Mouse (Mus musculus) lung, adult 2 months (tissue): ENCODE results near the gene Trappc13.
A peak's percentile ranks its signal among the peaks of the same experiment; 100 is the strongest.

Experiments used
- CTCF ChIP-seq: fragments of 200-500 bp; IDR thresholded peaks from 2 replicates; pipeline ENCODE4 v1.5.1; 2011; ENCODE audit warnings: mild to moderate bottlenecking, low read length, control low read depth; ENCODE audit not compliant: insufficient read depth
- POLR2A ChIP-seq: fragments of 200-500 bp; IDR thresholded peaks from 2 replicates; pipeline ENCODE4 v1.6.1; 2011; ENCODE audit warnings: low read depth, mild to moderate bottlenecking, control low read depth, low read length, borderline replicate concordance; ENCODE audit errors: extremely low read depth

- peak; percentile 84 for TF ChIP-seq CTCF
- TF ChIP-seq POLR2A = peak; percentile 33; the same call in 1 of the 2 replicates
These were observed 38.7 kb downstream of the Trappc13 start for GRCm38 (mm10) chr13:104139369-104140209.
